Mouse (Mus musculus): ENCODE data around the gene Cd19. TPM values are rescaled to one million over a fixed set of nuclear protein-coding genes. Genes with fewer than 3 reads are reported as not detected.
"Not testable (repeated sequence)": the region's sequence is repeated elsewhere in the genome, so short reads cannot be mapped to it uniquely, and the experiment has no call there.

Gene Cd19
- total and polyA plus RNA-seq, 3 experiments = not detected

DNA sequence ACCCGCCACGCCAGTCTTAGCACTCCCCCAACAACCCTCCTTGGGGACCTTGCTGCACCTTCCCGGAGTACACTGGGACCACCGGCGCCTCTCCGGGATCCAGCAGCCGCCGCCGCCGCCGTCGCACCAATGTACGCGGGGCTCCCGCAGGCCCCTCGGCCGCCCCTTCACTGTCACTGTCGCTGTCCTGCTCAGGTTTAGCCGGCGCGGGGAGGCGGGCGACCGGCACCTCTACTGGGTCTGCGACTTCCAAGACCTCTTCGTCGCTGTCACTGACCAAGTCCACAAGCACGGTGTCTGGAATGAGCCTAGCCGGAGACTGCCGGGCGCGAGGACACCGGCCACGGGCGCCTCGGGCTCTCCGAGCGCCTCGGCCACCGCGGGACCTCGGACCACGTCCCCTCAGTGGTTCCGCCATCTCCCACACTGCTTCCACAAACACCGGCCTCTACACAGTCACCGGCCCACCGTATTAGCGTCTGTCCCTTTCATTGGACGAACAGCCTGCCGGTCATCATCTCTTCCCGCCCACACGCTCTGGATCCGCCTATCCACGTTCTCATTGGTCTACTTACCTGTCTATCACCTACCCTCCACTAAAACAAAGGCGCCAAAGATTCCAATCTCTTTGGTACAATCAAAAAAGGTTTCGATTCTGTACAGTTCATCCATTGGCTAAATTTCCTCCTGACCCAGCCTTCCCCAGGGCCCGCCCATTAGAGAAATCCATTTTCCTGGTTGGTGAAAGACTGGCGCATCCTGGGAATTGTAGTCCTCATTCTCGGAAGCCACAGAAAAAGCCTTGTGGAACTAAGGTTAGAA, 18.2 kb downstream of the Cd19 start, which contains the start of gene Nfatc2ip (continued):
- peak; percentile 86 for TF ChIP-seq NELFE (IDR thresholded peaks at IDR 0.05; ENCODE audit: low read depth, low read length)
- peak; percentile 81 for TF ChIP-seq E2F4 (IDR thresholded peaks at IDR 0.05; ENCODE audit: borderline replicate concordance, low read depth, low read length)
- peak; percentile 97 for TF ChIP-seq HCFC1 (IDR thresholded peaks at IDR 0.05; ENCODE audit: low read depth, low read length)
- peak; percentile 87 to 96 for TF ChIP-seq POLR2A (IDR thresholded peaks at IDR 0.05; ENCODE audit: control insufficient read depth in 1 of 2, insufficient read depth in 1 of 2, low read depth in 1 of 2, low read length in 2 of 2, poor library complexity in 1 of 2)
- no peak for TF ChIP-seq SMC3 (IDR thresholded peaks at IDR 0.05; ENCODE audit: low read depth, low read length)
- TF ChIP-seq CHD2 (IDR thresholded peaks at IDR 0.05; ENCODE audit: low read length) = peak; percentile 95
- peak; percentile 71; the same call in 1 of the 2 replicates for TF ChIP-seq POLR2AphosphoS2 (IDR thresholded peaks at IDR 0.05; ENCODE audit: low read length)
- TF ChIP-seq ETS1 (IDR thresholded peaks at IDR 0.05; ENCODE audit: low read depth, low read length) = no peak
- TF ChIP-seq TAL1 (IDR thresholded peaks at IDR 0.05; ENCODE audit: low read length) = no peak
- TF ChIP-seq KAT2A (conservative IDR thresholded peaks at IDR 0.05; ENCODE audit: low read depth, low read length) = peak; percentile 77
- no peak for TF ChIP-seq MAZ (IDR thresholded peaks at IDR 0.05; ENCODE audit: low read depth, low read length)
- peak; percentile 82 for TF ChIP-seq TBP (IDR thresholded peaks at IDR 0.05; ENCODE audit: low read depth, low read length)
- TF ChIP-seq UBTF (IDR thresholded peaks at IDR 0.05; ENCODE audit: borderline replicate concordance, insufficient read depth, low read depth, low read length) = no peak
- peak; percentile 30; the same call in 1 of the 2 replicates for TF ChIP-seq NRF1 (IDR thresholded peaks at IDR 0.05; ENCODE audit: insufficient read depth, low read depth, low read length, poor library complexity, severe bottlenecking)

DNA sequence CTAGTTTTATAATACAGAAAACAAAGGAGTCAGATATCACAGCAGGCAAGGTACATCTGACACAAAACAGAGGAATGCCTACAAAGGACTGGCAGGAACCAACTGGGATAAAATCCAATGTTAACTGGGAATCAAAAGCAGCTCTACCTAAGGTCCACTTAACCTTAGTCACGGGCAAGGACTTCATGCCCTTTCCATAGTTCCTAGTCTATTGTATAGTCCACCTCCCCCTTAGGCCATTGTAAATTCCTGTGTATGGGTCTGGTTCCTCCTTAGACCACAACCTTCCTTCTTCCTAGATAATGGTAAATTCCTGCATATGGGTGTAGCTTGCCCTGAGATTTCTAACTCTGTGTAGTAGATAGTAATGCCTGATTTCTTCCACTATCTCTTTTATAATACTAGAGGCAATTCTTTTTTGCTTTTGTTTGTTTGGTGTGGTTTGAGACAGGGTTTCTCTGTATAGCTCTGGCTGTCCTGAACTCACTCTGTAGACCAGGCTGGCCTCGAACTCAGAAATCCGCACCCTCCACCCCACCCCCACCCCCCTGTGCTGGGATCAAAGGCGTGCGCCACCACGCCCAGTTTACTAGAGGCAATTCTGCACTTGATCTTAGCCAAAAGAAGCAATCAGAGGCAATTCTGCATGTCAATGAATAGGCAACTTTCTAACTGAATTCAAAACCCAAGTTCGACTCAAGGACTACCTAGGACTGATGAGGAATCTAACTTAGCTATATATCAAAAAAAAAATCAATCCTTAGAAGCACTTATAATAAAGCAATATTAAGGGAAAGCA, 22.4 kb downstream of the Cd19 start:
- H3K27ac ChIP-seq (ENCODE audit: control insufficient read depth, low read depth, low read length); H3K9ac ChIP-seq (ENCODE audit: control insufficient read depth, low read depth, low read length, poor library complexity, severe bottlenecking); H3K27me3 ChIP-seq (ENCODE audit: control insufficient read depth in 1 of 2, insufficient read depth in 2 of 2, low read length in 2 of 2); H3K9me3 ChIP-seq (replicated peaks; ENCODE audit: insufficient read depth, low read length); H3K4me1 ChIP-seq (ENCODE audit: control insufficient read depth in 1 of 2, insufficient read depth in 2 of 2, low read length in 2 of 2); DNase-seq (ENCODE audit: low read depth, low spot score); H3K4me3 ChIP-seq (ENCODE audit: control insufficient read depth in 1 of 2, insufficient read depth in 1 of 2, low read depth in 2 of 2, low read length in 2 of 2); H3K79me2 ChIP-seq (ENCODE audit: control insufficient read depth, insufficient read depth, low read length, poor library complexity); H3K36me3 ChIP-seq (ENCODE audit: control insufficient read depth in 1 of 2, insufficient read depth in 2 of 2, low read length in 2 of 2): not testable (repeated sequence)

DNA sequence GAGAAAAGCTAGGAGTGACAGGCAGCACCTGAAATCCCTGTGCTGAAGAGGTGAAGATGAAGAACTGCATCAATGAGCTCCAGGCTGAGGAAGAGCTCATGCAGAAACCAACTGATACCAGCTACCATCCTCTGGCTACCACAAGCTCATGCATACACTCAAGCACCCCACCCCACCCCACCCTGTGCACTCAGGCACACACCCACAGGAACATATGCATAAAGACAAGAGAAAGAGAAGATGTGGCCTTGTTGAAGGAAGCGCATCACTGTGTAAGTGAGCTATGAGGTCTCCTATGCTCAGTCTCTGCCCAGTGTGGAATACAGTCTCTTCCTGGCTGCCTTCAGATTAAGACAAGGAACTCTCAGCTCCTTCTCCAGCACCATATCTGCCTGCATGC, 26.5 kb downstream of the Cd19 start:
- H3K4me3 ChIP-seq (ENCODE audit: control insufficient read depth in 1 of 2, insufficient read depth in 1 of 2, low read depth in 2 of 2, low read length in 2 of 2) = no peak overlapping the region
- H3K4me1 ChIP-seq (ENCODE audit: control insufficient read depth in 1 of 2, insufficient read depth in 2 of 2, low read length in 2 of 2) = peaks cover 0 to 3% of the 10 kb centered on the region in 2 experiments; a peak in 1 of 4 replicates
- no peak for TF ChIP-seq ELF1 (IDR thresholded peaks at IDR 0.05; ENCODE audit: low read depth, low read length)
- no peak for DNase-seq (ENCODE audit: low read depth, low spot score)
- peaks cover 7 to 8% of the 10 kb centered on the region in 2 experiments for H3K36me3 ChIP-seq (ENCODE audit: control insufficient read depth in 1 of 2, insufficient read depth in 2 of 2, low read length in 2 of 2)
- no peak overlapping the region for H3K9ac ChIP-seq (ENCODE audit: control insufficient read depth, low read depth, low read length, poor library complexity, severe bottlenecking)
- no peaks in the 10 kb centered on the region for H3K27me3 ChIP-seq (ENCODE audit: control insufficient read depth in 1 of 2, insufficient read depth in 2 of 2, low read length in 2 of 2)
- no peaks in the 10 kb centered on the region for H3K9me3 ChIP-seq (replicated peaks; ENCODE audit: insufficient read depth, low read length)
- no peaks in the 10 kb centered on the region for H3K79me2 ChIP-seq (ENCODE audit: control insufficient read depth, insufficient read depth, low read length, poor library complexity)
- H3K27ac ChIP-seq (ENCODE audit: control insufficient read depth, low read depth, low read length) = no peak overlapping the region
